Mouse (Mus musculus) G1E-ER4 (cell line): ENCODE results near the gene Tbx1. TPM values are rescaled to one million over a fixed set of nuclear protein-coding genes. Genes with fewer than 3 reads are reported as not detected.

Experiments
- GATA1 ChIP-seq: IDR thresholded peaks from one replicate; pipeline ENCODE4 v1.8.0; 2012; ENCODE audit warnings: low read length, inconsistent platforms
- polyA plus RNA-seq: library from polyadenylated mRNA; stranded (reverse); fragments of >175 nt; gene quantifications from 2 replicates; pipeline ENCODE4 v1.2.3, GENCODE M21; 2012

The Tbx1 gene
- polyA plus RNA-seq, 1 experiment, result not detected

DNA sequence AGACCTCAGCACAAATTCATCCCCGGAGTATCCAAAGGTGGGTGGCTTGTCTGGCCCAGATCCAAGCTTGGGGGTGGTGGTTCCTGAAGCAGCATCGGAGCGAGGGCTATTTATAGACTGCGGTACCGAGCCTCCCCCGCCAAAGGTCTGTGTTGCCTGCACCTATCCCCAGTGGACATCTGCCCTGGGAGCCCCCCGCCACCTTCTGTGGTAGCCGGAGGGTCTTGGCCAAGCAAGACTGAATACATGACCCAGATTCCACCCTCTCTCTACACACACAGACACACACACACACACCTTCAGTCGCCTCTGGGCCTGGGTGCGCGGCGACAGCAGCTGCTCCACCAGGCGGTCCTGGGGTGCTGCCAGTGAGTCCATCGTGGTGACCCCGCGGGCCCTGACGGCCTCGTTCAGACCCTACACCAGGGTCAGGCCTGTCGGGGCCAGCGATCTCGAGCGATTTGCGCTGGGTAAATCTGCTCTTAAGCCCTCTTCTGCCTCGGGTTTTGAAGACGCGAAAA lies 35.4 kb upstream of the Tbx1 start:
- no peak for TF ChIP-seq GATA1

DNA sequence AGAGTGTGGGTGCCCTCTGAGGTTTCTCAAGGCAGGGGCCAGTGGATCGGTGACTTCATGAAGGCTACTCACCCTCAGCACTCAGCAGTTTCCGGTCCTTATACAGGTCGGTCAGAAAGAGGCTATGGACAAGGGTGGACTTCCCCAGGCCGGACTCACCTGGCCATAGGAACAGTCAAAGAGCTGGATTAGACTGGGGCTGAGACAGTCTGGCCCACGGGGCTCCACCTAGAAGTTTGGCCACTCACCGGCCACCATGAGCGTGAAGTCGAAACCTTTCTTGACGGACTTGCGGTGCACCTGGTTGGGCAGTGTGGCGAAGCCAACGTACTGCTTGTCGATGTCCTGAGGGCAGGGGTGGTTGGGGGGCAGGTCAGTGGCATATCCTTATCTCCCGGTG lies 34.6 kb upstream of the Tbx1 start:
- no peak for TF ChIP-seq GATA1

DNA sequence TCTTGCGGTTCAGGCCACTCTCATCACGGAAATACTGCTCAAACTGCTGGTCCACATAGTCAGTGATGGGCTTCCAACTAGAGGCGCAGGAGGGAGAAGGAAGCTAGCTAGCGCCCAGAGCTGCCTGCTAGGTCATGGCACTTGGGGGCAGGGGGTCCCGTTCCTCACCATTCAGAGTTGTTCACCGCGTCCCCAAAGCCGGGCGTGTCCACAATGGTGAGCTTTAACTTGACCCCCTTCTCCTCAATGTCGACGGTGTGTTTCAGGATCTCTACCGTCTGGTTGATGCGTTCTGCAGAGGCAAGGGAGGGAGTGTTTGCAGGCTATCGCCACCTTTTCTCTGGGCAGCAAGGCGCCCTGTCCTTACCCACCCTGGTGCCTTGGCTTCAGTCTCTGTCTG lies 34.2 kb upstream of the Tbx1 start:
- TF ChIP-seq GATA1, result no peak

DNA sequence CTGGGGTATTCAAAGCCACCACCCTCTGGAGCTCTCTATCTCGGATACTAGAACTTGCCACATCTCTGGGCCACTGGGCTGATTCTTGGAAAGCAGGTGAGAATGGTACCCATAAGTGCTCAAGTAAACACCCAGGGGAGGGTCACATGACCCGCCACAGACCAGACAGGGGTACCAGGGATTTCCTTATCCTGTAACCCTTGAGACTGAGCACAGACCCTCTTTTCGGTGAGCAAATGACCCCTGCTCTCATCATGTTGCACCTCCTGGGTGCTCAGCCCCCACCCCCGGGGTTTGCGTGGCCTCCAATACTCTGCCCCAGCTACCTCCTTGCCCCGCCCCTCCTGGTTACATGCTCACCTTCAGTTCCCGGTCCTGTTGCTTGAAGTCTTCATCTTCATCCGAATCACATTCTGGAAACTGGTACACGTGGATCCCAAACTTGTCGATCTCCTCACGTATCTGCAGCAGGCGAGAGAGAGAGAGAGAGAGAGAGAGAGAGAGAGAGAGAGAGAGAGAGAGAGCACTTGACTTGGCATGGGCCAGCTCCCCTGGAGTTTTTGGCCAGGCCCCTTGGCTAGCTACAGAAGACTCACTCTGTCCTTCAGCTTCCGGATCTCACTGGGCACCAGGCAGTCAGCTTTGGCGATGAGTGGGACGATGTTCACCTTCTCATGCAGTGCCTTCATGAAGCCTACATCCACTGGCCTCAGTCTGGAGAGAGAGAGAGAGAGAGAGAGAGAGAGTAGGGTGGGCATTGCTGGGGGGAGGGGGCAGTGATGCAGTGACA lies 33.5 kb upstream of the Tbx1 start:
- TF ChIP-seq GATA1, result no peak

DNA sequence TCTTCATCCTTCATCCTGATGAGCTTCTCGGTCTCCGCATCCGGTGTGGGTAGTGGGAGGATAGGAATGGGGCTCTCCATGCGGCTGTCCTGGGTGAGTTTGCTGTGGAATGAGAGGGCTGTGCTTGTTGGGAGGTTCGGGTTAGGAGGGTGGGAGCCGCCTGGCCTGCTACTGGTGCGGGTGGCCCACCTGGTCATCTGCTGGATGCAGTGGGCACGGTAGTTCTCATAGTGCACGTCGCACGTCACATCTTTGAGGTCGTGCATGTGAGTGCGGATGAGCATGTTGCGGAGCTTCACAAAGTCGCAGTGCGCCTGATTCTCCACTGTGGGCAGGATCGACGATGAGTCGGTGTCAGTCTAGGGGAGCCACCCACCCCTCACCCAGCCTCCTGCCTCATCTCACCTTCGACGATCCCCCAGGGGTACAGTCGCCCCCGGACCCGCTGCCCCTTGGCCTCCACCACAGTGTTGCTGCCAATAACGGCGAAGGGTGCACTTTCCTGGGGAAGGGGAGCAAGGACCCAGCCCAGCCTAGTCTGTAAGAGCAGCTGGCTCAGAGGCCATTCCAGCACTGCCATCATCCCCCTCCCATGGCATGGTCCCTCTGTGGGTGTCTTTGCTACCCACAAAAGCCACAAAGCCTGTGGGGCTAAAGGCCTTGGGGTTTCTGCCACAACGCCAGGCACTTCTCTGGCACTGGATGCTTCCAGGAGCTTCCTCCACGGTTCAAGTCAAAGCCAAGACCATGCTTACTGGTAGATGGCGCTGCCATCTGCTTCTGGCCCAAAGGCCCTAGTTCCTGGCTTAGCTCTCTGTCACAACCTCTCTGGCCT lies 32.7 kb upstream of the Tbx1 start:
- TF ChIP-seq GATA1, result no peak

DNA sequence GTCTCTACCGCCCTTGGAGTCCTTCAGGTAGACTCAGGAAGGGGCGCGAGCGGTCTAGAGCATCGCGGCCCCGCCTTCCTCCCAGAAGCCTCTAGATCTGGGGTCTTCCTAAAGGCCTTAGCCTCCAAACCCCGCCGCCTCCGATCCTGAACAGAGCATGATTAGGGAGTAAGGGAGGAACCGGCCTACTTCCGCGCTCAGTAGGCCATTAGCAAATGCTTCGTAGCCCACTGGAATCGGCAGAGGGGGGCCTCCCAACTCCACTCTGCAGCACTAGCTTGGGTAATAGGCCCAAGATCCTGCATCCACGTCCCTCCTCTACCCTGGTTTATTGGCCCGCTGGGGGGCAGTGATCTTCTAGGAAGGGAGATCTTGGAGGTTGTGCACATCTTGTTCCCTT lies 31.5 kb upstream of the Tbx1 start, which contains the start of gene Gp1bb:
TSS of gene Gp1bb (minus strand) at position 385 of the 400 bp plus-strand sequence.
- TF ChIP-seq GATA1, result no peak

DNA sequence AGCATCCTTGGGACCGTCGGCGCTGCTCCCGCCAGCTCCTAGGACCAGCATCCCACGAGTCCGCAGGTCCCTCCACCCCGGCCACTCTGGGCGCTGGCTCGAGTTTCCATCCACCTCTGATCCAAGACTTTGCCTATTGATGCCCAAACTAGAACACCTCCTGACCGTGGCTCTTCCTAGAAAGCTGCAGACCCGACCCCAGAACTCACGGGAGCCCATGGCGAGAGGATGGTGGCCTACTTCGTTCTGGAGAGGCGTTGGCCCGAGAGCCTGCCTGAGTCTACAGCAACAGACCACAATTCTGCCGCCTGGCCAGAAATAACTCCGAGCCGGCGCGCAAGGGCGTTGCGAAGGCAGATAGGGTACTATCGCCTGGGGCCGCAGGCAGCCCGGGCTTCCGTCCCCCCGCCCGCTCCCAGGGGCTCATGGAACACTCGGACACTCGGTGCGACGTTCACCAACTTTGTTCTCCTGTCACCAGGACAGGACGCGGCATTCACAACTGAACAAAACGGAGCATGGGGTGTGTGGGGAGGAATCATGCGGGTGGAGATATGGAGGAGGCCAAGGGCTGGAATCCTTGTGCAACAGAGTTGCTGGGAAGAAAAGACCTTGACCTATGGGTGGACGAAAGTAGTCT lies 31.0 kb upstream of the Tbx1 start:
- TF ChIP-seq GATA1, result no peak

DNA sequence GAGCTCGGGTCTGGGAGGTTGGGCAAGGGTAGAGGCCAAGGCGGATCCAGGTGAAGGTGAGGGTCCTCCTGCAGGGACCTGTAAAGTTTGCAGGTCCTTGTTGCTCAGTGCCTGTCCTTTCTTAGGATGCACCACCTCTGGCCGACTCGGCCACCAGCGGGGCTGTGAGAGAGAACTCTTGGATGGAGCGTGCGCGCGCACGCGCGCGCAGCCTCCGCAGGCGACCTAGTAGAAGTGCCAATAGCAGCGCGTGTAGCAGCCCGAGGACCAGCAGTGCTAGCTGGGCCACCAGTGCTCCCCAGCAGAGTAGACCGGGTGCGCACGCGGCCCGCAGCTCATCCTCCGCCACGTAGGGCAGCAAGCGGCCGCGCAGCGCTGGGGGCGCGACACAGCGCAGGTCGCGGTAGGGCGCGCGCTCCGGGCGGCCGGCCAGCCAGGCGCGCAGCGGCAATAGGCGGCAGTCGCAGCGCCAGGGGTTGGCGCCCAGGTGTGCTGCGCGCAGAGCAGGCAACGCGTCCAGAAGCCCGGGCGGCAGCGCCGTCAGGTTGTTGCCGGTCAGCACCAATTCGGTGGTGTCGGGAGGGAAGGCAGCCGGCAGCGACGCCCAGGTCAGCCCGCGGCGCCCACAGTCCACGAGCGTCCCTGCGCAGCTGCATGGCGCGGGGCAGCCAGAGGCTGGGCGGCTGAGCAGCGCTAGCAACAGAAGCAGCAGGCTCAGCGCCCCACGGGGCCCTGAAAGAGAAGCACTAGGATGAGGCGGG lies 30.3 kb upstream of the Tbx1 start:
- no peak for TF ChIP-seq GATA1

DNA sequence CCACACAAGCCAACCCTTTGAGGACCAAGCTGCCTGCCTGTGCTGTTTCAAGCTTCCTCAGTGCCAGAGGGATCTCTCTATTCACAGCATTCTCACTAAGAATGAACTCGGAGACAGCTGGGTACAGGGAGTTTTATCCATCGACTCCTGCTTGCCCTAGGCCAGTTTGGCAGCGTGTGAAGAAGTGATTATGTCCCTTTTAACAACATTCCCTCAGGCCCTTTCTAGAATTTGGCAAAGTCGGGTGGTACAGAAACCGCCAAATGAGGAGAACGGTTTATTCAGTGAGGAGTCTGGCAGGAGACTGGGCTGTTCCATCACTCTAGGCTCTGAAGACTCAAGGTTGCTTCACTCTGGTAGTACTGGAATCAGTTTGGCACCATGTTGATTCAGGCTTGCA lies 29.7 kb upstream of the Tbx1 start:
- no peak for TF ChIP-seq GATA1

DNA sequence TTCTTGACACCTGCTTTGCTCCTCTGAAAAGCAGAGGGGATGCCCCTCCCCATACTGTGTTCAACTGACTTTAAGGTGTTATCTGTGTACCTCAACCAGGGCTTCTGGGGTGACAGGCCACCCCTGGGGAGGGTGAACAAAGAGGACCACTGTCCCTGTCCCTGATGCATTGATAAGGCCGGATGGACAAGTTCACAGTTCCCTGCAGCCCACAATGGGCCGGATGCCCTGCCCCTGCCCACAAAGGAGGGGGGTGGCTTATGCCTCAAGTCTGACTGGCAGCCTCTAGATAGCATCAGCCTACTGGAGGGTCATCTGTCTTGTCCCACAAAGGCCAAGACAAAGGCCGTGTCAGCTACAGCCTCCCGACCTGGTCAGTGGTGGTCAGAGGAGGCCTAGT lies 28.6 kb upstream of the Tbx1 start:
- TF ChIP-seq GATA1, result no peak

DNA sequence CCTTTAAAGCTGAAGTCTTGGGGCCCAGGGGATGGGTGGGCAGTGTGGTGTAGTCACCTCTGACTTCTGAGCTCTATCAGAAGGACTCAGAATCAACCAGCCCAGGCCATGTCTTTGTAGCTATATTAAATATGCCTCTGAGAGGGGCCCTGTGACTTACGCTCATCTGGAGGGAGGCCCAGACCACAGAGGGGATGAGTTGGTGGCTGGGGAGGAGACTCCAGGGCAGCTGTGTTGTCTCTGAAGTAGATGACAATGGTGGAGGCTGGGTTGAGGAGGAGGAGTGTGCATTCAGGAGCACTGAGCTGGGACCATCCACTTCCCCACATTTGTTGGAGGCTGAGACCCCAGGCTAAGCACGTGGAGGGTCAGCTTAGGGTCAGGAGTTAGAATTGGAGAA lies 27.8 kb upstream of the Tbx1 start:
- no peak for TF ChIP-seq GATA1

DNA sequence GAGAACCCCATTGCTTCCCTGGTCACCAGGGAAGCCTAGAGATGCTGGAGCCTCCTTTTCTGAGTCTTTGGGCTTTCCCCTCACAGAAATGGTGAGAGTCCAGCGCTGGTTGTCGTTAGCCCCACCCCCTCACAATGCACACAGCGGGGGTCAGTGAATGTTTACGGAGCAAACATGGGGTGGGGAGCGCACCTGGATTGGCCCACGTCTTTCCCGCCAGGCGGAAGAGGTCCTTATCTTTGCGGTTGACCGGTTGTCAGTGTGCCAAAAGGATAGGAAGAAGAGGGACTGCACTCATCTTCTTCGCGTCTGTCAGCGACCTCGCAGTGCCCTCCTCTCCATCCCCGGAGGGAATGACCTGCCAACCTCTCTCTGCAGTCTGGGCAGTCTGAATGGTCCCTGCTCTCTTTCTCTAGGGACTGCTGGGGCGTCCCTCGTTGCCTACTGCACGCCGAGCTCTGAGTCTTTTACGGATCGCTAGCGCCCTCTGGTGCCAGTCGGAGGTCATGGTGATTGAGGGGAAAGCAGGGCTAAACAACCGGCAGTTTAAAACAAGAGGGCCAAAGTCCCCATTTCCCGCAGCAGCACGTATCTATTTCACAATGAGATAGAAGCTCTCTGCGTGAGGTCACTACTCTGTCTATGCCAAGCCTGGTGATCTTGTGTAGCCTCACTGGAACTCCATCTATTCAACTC lies 27.0 kb upstream of the Tbx1 start:
- no peak for TF ChIP-seq GATA1

DNA sequence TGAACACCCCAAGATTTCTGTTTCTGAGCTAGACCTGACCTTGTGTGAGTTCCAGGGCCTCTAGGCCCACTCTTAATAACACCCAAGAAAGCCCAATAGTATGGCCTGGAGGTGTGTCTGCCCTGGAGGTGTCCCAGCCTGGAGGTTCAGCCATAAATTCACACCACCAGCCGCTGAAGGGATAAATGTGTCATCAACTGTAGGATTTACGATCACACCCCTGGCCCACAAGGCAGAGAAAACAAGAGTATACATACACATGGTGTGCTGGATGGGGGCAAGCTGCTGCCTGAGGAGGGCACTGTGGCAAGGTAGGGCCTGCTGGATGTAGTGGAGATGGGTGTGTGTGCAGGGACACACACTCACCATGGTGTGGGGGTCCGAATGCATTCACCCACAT lies 22.8 kb upstream of the Tbx1 start:
- no peak for TF ChIP-seq GATA1

DNA sequence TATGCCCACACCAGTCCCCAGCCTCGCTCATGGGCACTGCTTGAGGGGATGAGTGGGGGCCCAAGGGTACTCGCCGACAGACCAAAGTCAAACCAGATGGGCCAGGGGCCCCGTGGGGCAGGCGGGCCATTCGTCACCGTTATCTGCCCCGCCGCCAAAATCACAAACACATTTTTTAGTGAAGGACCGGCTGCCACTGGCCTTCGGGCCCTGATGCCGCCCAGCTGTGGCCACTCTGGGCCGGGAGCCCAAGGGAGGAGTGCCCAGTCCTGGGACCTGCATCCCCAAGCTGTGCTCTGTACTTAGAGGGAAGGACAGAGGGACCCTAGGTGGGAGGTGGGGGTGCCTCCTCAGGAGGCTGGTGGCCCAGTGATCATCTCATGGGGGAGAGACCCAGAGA lies 21.3 kb upstream of the Tbx1 start:
- TF ChIP-seq GATA1, result no peak

DNA sequence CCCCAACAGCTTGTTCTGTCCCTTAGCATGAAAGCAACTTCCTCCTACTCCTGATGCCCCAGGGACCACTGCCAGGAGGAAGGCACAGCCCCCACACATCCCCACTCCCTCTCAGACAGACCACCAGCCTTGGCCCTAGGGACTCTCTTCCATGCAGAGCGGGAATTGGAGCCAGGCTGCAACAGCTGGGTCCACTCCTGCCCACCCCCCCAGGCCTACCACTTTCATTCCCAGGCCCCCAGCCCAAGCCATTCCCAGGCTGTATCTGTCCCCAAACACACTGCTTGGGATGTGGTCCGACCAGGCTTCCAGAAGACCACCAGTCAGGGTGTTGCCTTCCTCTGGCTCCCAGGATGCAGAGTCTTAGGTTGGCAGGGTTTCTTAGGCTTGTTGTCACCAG lies 18.6 kb upstream of the Tbx1 start:
- no peak for TF ChIP-seq GATA1
